Mouse (Mus musculus) forebrain, postnatal 0 days (tissue): Measurements from ENCODE around the gene Ggta1. TPM values are rescaled to one million over a fixed set of nuclear protein-coding genes. Genes with fewer than 3 reads are reported as not detected.
A peak's percentile ranks its signal among the peaks of the same experiment; 100 is the strongest.

Source experiments
- ATAC-seq: fragments of 200-750 bp; cut with Nextera tagmentation; 2 replicates; pipeline ENCODE4 v1.8.0; 2017; ENCODE audit warnings: mild to moderate bottlenecking, moderate library complexity
- DNase-seq: peaks from one replicate; pipeline ENCODE4 v3.0.0-alpha.2; 2015
- H3K27ac ChIP-seq: fragments of 300-500 bp; sonication (generic); 2 replicates; pipeline ENCODE4 v1.5.1; 2014; ENCODE audit warnings: low read depth, mild to moderate bottlenecking, antibody characterized with exemption, low read length, moderate library complexity, mixed read lengths
- H3K27me3 ChIP-seq: fragments of 300-500 bp; sonication (generic); 2 replicates; pipeline ENCODE4 v1.6.1; 2014; ENCODE audit warnings: mild to moderate bottlenecking, low read length, mixed read lengths; ENCODE audit not compliant: insufficient read depth
- H3K36me3 ChIP-seq: fragments of 300-500 bp; sonication (generic); 2 replicates; pipeline ENCODE4 v1.6.1; 2014; ENCODE audit warnings: mild to moderate bottlenecking, moderate library complexity; ENCODE audit not compliant: insufficient read depth
- H3K4me1 ChIP-seq: fragments of 300-500 bp; sonication (generic); 2 replicates; pipeline ENCODE4 v1.6.1; 2014; ENCODE audit warnings: antibody characterized with exemption; ENCODE audit not compliant: insufficient read depth
- H3K4me2 ChIP-seq: fragments of 300-500 bp; sonication (generic); 2 replicates; pipeline ENCODE4 v1.6.1; 2014; ENCODE audit warnings: low read depth, mild to moderate bottlenecking, moderate library complexity
- H3K4me3 ChIP-seq: fragments of 300-500 bp; sonication (generic); 2 replicates; pipeline ENCODE4 v1.5.1; 2014; ENCODE audit warnings: low read depth, low read length, mixed read lengths
- H3K9ac ChIP-seq: fragments of 300-500 bp; sonication (generic); 2 replicates; pipeline ENCODE4 v1.6.1; 2014; ENCODE audit warnings: mild to moderate bottlenecking
- H3K9me3 ChIP-seq: fragments of 300-500 bp; sonication (generic); 2 replicates; pipeline ENCODE4 v1.6.1; 2016; ENCODE audit warnings: low read length
- CTCF ChIP-seq: sonication (generic); IDR thresholded peaks from 2 replicates; pipeline ENCODE4 v1.5.1; 2016; ENCODE audit warnings: antibody characterized with exemption, control low read depth, low read depth
- WGBS: fragments of 180-500 bp; shearing (Covaris S2); extraction: QIAGEN DNeasy Blood & Tissue Kit; methylation state at CpG from one replicate; pipeline ENCODE4 v1.1.7; 2014; 5-methylcytosine and 5-hydroxymethylcytosine counted together
- polyA plus RNA-seq: library from polyadenylated mRNA; unstranded; fragments of >200 nt; fragmentation: Nextera tagmentation; extraction: Ambion mirVana; gene quantifications from 2 replicates; pipeline ENCODE4 v1.2.1, GENCODE M21; 2015
- total RNA-seq: library from RNA; depleted of rRNA; stranded (reverse); fragments of >200 nt; gene quantifications from 2 replicates; pipeline ENCODE4 v1.2.3, GENCODE M21; 2014

The Ggta1 gene
- total and polyA plus RNA-seq, 2 experiments from 2014 or later = 4.3 to 6.8 TPM

GRCm38 (mm10) chr2:35406611-35407010 is 56.4 kb downstream of the Ggta1 start:
- H3K9me3 ChIP-seq = no peaks in the 10 kb centered on the region
- DNase-seq (no peak), ATAC-seq (no peak)
- no peaks in the 10 kb centered on the region for H3K4me1 ChIP-seq
- H3K4me2 ChIP-seq = no peak overlapping the region
- no peak overlapping the region for H3K4me3 ChIP-seq
- no peak overlapping the region for H3K9ac ChIP-seq
- H3K27me3 ChIP-seq = no peaks in the 10 kb centered on the region
- TF ChIP-seq CTCF = no peak
- WGBS = 53% methylated on average over 1 of the region's 1 CpGs
- H3K27ac ChIP-seq = no peak overlapping the region
- no peaks in the 10 kb centered on the region for H3K36me3 ChIP-seq

GRCm38 (mm10) chr2:35402391-35402790 is 60.6 kb downstream of the Ggta1 start:
- ATAC-seq = no peak
- no peak for DNase-seq
- H3K4me3 ChIP-seq = no peak overlapping the region
- H3K4me2 ChIP-seq = no peak overlapping the region
- no peaks in the 10 kb centered on the region for H3K4me1 ChIP-seq
- no peaks in the 10 kb centered on the region for H3K27me3 ChIP-seq
- TF ChIP-seq CTCF = no peak
- H3K27ac ChIP-seq = no peak overlapping the region
- WGBS = 93% methylated on average over 16 of the region's 16 CpGs
- no peaks in the 10 kb centered on the region for H3K36me3 ChIP-seq
- no peaks in the 10 kb centered on the region for H3K9me3 ChIP-seq
- no peak overlapping the region for H3K9ac ChIP-seq

- no peak for DNase-seq
- TF ChIP-seq CTCF = no peak
- Histone ChIP-seq H3K9me3 (no peaks in the 10 kb centered on the region), H3K27me3 (no peaks in the 10 kb centered on the region), H3K27ac (no peak overlapping the region), H3K4me1 (no peaks in the 10 kb centered on the region), H3K36me3 (no peaks in the 10 kb centered on the region), H3K4me2 (no peak overlapping the region), H3K9ac (no peak overlapping the region), H3K4me3 (no peak overlapping the region)
- WGBS = 90% methylated on average over 7 of the region's 7 CpGs
- ATAC-seq = no peak
Observed at GRCm38 (mm10) chr2:35400739-35401138, 62.3 kb downstream of the Ggta1 start.

GRCm38 (mm10) chr2:35398184-35398828 is 64.7 kb downstream of the Ggta1 start:
- 78% methylated on average over 6 of the region's 6 CpGs for WGBS
- no peaks in the 10 kb centered on the region for H3K27me3 ChIP-seq
- H3K9me3 ChIP-seq = no peaks in the 10 kb centered on the region
- H3K4me2 ChIP-seq = no peak overlapping the region
- TF ChIP-seq CTCF = no peak
- no peak overlapping the region for H3K9ac ChIP-seq
- H3K36me3 ChIP-seq = no peaks in the 10 kb centered on the region
- no peak overlapping the region for H3K27ac ChIP-seq
- ATAC-seq (0 out of 2 replicates have a peak, but pooled peaks have one; percentile 6), DNase-seq (no peak)
- H3K4me3 ChIP-seq = no peak overlapping the region
- no peaks in the 10 kb centered on the region for H3K4me1 ChIP-seq

- Histone ChIP-seq H3K4me1 (no peaks in the 10 kb centered on the region), H3K27me3 (no peaks in the 10 kb centered on the region), H3K36me3 (no peaks in the 10 kb centered on the region), H3K4me3 (no peak overlapping the region), H3K9me3 (no peaks in the 10 kb centered on the region), H3K9ac (no peak overlapping the region), H3K4me2 (no peak overlapping the region), H3K27ac (no peak overlapping the region)
- WGBS = 49% methylated on average over 11 of the region's 11 CpGs
- peak; percentile 90 for TF ChIP-seq CTCF
- peak; percentile 85 for ATAC-seq
- DNase-seq = peak; percentile 87
Observed at GRCm38 (mm10) chr2:35397590-35398173, 65.3 kb downstream of the Ggta1 start.

- Histone ChIP-seq H3K4me3 (no peak within 1 kb of the TSS), H3K36me3 (no peaks in the 10 kb centered on the region), H3K27ac (no peak within 1 kb of the TSS), H3K9me3 (no peaks in the 10 kb centered on the region), H3K4me1 (no peaks in the 10 kb centered on the region), H3K4me2 (no peak within 1 kb of the TSS), H3K9ac (no peak within 1 kb of the TSS), H3K27me3 (no peaks in the 10 kb centered on the region)
- DNase-seq (peak; percentile 31), ATAC-seq (peak; percentile 37)
- WGBS = 52% methylated on average over 5 of the region's 5 CpGs
- no peak for TF ChIP-seq CTCF
Observed at GRCm38 (mm10) chr2:35397096-35397495, 65.9 kb downstream of the Ggta1 start, which contains the start of gene 4930402F06Rik. 4930402F06Rik (minus strand) TSS chr2:35397175.

GRCm38 (mm10) chr2:35385441-35385871 is 77.6 kb downstream of the Ggta1 start:
- no peak for TF ChIP-seq CTCF

More at GRCm38 (mm10) chr2:35385441-35385871, 77.6 kb downstream of the Ggta1 start:
- H3K4me2 ChIP-seq = no peak overlapping the region
- no peaks in the 10 kb centered on the region for H3K36me3 ChIP-seq
- H3K27ac ChIP-seq = no peak overlapping the region
- ATAC-seq (no peak), DNase-seq (no peak)
- WGBS = 69% methylated on average over 9 of the region's 9 CpGs
- no peaks in the 10 kb centered on the region for H3K9me3 ChIP-seq
- H3K27me3 ChIP-seq = no peaks in the 10 kb centered on the region
- no peak overlapping the region for H3K9ac ChIP-seq
- H3K4me1 ChIP-seq = no peaks in the 10 kb centered on the region
- no peak overlapping the region for H3K4me3 ChIP-seq
